28 mouse cellular contexts compared by ENCODE assay signal in the genomic region with DNA sequence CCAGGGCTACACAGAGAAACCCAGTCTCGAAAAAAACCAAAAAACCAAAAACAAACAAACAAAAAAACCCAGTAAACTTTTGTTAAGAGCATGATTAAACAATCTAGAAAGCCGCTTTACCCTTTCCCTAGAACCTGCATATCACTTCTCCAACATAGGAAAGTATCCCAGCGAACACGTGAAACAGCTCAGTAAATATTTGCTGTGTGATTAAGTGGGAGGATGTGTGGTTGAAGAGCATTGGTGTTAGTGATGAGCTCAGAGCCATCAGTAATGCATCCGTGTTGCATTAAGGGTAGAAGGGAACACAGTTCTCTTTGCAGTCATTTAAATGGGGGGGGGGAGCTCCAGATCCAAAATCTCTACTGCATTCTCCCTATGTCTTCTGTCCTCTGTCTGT. TPM values are rescaled to one million over a fixed set of nuclear protein-coding genes. Genes with fewer than 3 reads are reported as not detected.
"Had no signal": no experiment of that assay in that cellular context is flagged by ENCODE, and none has a peak within 500 bp of the region (broad histone marks: within the 10 kb centered on the region; RNA-seq: fewer than 3 reads in every experiment).

No protein-coding gene starts in this region.

- DNase-seq: gastrocnemius, postnatal 14 days; gastrocnemius, postnatal 36 days; heart, adult 11 months; heart, adult 2 months; heart, postnatal 14 days; heart, postnatal 36 days; kidney, adult 11 months; kidney, adult 2 months; kidney, adult 9 months; kidney, postnatal 14 days; kidney, postnatal 36 days; layer of hippocampus, adult 9-11 months; layer of hippocampus, postnatal 36 days; left cerebral cortex, postnatal 4 days had no signal

- H3K36me3 ChIP-seq: heart, embryonic 13.5 days; heart, embryonic 15.5 days; hindbrain, embryonic 13.5 days; hindbrain, embryonic 15.5 days; kidney, embryonic 15.5 days; limb, embryonic 13.5 days; limb, embryonic 15.5 days had no signal

- ATAC-seq: hindbrain, postnatal 0 days; intestine, embryonic 16.5 days had no signal

- H3K4me3 ChIP-seq: heart, adult 2 months; heart, embryonic 13.5 days; heart, embryonic 15.5 days; hindbrain, embryonic 13.5 days; hindbrain, embryonic 15.5 days; kidney, embryonic 15.5 days; limb, embryonic 13.5 days; limb, embryonic 15.5 days had no signal

- H3K27me3 ChIP-seq: heart, embryonic 13.5 days; heart, embryonic 15.5 days; hindbrain, embryonic 13.5 days; hindbrain, embryonic 15.5 days; kidney, embryonic 15.5 days; limb, embryonic 13.5 days; limb, embryonic 15.5 days had no signal

- H3K9ac ChIP-seq: heart, embryonic 13.5 days; heart, embryonic 15.5 days; hindbrain, embryonic 13.5 days; hindbrain, embryonic 15.5 days; kidney, embryonic 15.5 days; limb, embryonic 13.5 days; limb, embryonic 15.5 days had no signal

- H3K9me3 ChIP-seq: heart, embryonic 13.5 days; heart, embryonic 15.5 days; hindbrain, embryonic 13.5 days; hindbrain, embryonic 15.5 days; kidney, embryonic 15.5 days; limb, embryonic 13.5 days; limb, embryonic 15.5 days had no signal

- H3K4me1 ChIP-seq: heart, embryonic 13.5 days; heart, embryonic 15.5 days; hindbrain, embryonic 13.5 days; hindbrain, embryonic 15.5 days; kidney, embryonic 15.5 days; limb, embryonic 13.5 days; limb, embryonic 15.5 days had no signal

- H3K27ac ChIP-seq: heart, adult 2 months; heart, embryonic 13.5 days; heart, embryonic 15.5 days; hindbrain, embryonic 13.5 days; hindbrain, embryonic 15.5 days; hindbrain, postnatal 0 days; kidney, embryonic 15.5 days; kidney, postnatal 0 days; limb, embryonic 13.5 days; limb, embryonic 15.5 days had no signal

- H3K4me2 ChIP-seq: heart, embryonic 11.5 days; heart, embryonic 13.5 days; heart, embryonic 15.5 days; hindbrain, embryonic 13.5 days; hindbrain, embryonic 15.5 days; kidney, embryonic 15.5 days; limb, embryonic 13.5 days; limb, embryonic 15.5 days had no signal

RNA-seq across cellular contexts. Expression of gene Adam1b, which starts 18.4 kb away (rescaled TPM):
- polyA plus RNA-seq: hindbrain, embryonic 11.5 days; hindbrain, postnatal 0 days; intestine, embryonic 16.5 days; kidney, adult 2 months; large intestine, adult 2 months; limb, embryonic 11.5 days; limb, embryonic 13.5 days had no signal
